8 mouse cellular contexts compared by ENCODE assay signal in genomic region chr4:128908586-128909377, GRCm38 (mm10). TPM values are rescaled to one million over a fixed set of nuclear protein-coding genes. Genes with fewer than 3 reads are reported as not detected.
DNase-seq lines count a peak whose midpoint lies in the region; ATAC-seq and TF ChIP-seq lines count a peak whose summit lies in the region.

No protein-coding gene starts in this region.

- TF ChIP-seq POLR2A in testis, adult 2 months (IDR thresholded peaks at IDR 0.05; ENCODE audit: control insufficient read depth, low read depth, low read length), result no peak

- no peaks in the 10 kb centered on the region for H3K27me3 ChIP-seq in testis, adult 2 months (ENCODE audit: control insufficient read depth, insufficient read depth, low read length)

- peak; percentile 72; the same call in 1 of the 2 replicates for ATAC-seq in frontal cortex, adult (ENCODE audit: low TSS enrichment)

- no peak overlapping the region for H3K4me3 ChIP-seq in testis, adult 2 months (ENCODE audit: control insufficient read depth, low read depth, low read length)

- DNase-seq in frontal cortex, postnatal 14 days (ENCODE audit: low spot score in 2 of 2), result no peak
- DNase-seq in testis, postnatal 14 days (ENCODE audit: low spot score), result no peak
- DNase-seq in embryo, embryonic 11 days, result peak; percentile 78
- peak; percentile 60 for DNase-seq in kidney, postnatal 10 days
- peak; percentile 48 to 69 for DNase-seq in lung, postnatal 4 days
- peak; percentile 52 for DNase-seq in thymus, postnatal 4 days

- H3K4me1 ChIP-seq in testis, adult 2 months (ENCODE audit: control insufficient read depth, insufficient read depth, low read length), result peaks cover 10% of the 10 kb centered on the region

- H3K27ac ChIP-seq in testis, adult 2 months (ENCODE audit: control insufficient read depth, insufficient read depth, low read depth, low read length), result no peak overlapping the region

- TF ChIP-seq CTCF in testis, adult 2 months (IDR thresholded peaks at IDR 0.05; ENCODE audit: control insufficient read depth, insufficient read depth, insufficient replicate concordance, low read depth, low read length), result peak; percentile 80

- H3K36me3 ChIP-seq in testis, adult 2 months (ENCODE audit: control insufficient read depth, insufficient read depth, low read length), result no peaks in the 10 kb centered on the region

RNA-seq across cellular contexts. Expression of gene Trim62, which starts 25.4 kb away (rescaled TPM):
- polyA plus RNA-seq in testis, adult 2 months (2012; rRNA removed), result 5.8 and 6.6 TPM in 2 replicates

RNA-seq across cellular contexts. Expression of gene Azin2, which starts 53.5 kb away (rescaled TPM):
- 213 and 251 TPM in 2 replicates for polyA plus RNA-seq in testis, adult 2 months (2012; rRNA removed)

Comparison
In these comparisons a context has a peak if more than half of its experiments do, and no peak if none do; other contexts are left out.
1. DNase-seq: peak in embryo, embryonic 11 days (single experiment), kidney, postnatal 10 days (single experiment), lung, postnatal 4 days (2 of 2) and thymus, postnatal 4 days (single experiment); none in frontal cortex, postnatal 14 days (0 of 2) and testis, postnatal 14 days (single experiment).